Mouse (Mus musculus): ENCODE results near the gene Mstn. TPM values are rescaled to one million over a fixed set of nuclear protein-coding genes. Genes with fewer than 3 reads are reported as not detected.

Mstn gene
- polyA plus RNA-seq (2011; ENCODE audit: insufficient read depth, insufficient read length, low replicate concordance, missing spikeins) = not detected in 2 replicates

DNA sequence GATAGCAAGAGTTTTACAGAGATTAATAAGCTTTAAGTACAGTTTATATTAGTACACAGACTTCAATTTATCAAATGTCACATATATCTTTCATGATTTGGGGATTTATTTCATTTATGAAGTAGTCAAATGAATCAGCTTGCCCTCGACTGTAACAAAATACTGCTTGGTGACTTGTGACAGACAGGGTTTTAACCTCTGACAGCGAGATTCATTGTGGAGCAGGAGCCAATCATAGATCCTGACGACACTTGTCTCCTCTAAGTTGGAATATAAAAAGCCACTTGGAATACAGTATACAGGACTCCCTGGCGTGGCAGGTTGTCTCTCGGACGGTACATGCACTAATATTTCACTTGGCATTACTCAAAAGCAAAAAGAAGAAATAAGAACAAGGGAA lies at the start of gene Mstn:
TSS of gene Mstn (plus strand) at position 301 of the 400 bp plus-strand sequence.
- Histone ChIP-seq H3K27ac (ENCODE audit: control insufficient read depth, insufficient read depth, low read depth, low read length, poor library complexity) (no peak within 1 kb of the TSS), H3K4me3 (replicated peaks; ENCODE audit: control insufficient read depth, low read depth, low read length) (no peak within 1 kb of the TSS), H3K4me1 (ENCODE audit: control insufficient read depth, insufficient read depth, low read length) (no peaks in the 10 kb centered on the region)
- 75% methylated on average over 6 of the region's 6 CpGs for WGBS
- no peak for TF ChIP-seq CTCF (IDR thresholded peaks at IDR 0.05; ENCODE audit: control insufficient read depth, insufficient read depth, low read length)

DNA sequence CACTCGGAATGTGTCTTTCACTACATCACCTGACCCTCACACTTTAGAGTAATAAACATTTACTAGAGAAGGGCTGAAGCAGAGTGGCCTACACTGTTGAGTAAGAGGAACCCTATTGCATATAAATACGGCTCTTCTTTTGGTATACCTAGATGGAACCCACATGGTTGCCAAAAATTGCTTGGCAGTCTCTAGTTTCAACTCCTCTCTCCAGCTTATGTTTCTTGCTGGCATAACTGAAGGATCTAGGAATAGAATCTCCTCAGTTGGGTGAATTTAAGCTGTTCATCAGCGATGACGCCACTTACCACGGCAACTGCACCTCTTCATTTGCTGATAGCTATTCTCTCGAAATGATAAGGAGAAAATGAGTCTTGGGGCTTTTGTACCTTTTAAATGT lies 46.7 kb upstream of the Mstn start:
- no peak overlapping the region for H3K4me3 ChIP-seq (replicated peaks; ENCODE audit: control insufficient read depth, low read depth, low read length)
- no peak overlapping the region for H3K27ac ChIP-seq (ENCODE audit: control insufficient read depth, insufficient read depth, low read depth, low read length, poor library complexity)
- TF ChIP-seq POLR2A (IDR thresholded peaks at IDR 0.05; ENCODE audit: borderline replicate concordance, control insufficient read depth, low read depth, low read length) = no peak
- no peak for TF ChIP-seq CTCF (IDR thresholded peaks at IDR 0.05; ENCODE audit: control insufficient read depth, insufficient read depth, low read length)
- 78% methylated on average over 6 of the region's 6 CpGs for WGBS
- no peaks in the 10 kb centered on the region for H3K4me1 ChIP-seq (ENCODE audit: control insufficient read depth, insufficient read depth, low read length)

DNA sequence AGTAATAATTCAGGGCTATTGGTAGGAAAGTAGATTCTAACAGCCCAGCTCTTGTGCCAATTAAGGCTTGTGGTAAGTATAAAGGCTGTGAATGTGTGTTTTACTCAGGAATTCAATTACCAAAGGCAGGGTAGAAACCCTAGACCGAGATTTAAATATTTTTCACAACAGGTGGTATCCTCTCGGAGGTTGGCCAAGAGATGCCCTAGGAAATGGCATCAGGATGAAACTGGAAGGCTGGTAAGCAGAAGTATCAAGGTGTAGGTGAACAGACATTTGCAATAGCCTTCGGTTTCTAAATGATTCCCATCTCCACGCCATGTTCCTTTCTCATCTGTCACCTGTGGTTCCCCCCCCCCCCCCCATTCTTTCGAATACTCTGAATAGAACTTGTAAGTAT lies 45.8 kb upstream of the Mstn start:
- Histone ChIP-seq H3K4me1 (ENCODE audit: control insufficient read depth, insufficient read depth, low read length) (no peaks in the 10 kb centered on the region), H3K4me3 (replicated peaks; ENCODE audit: control insufficient read depth, low read depth, low read length) (no peak overlapping the region), H3K27ac (ENCODE audit: control insufficient read depth, insufficient read depth, low read depth, low read length, poor library complexity) (no peak overlapping the region)
- 77% methylated on average over 5 of the region's 5 CpGs for WGBS
- no peak for TF ChIP-seq CTCF (IDR thresholded peaks at IDR 0.05; ENCODE audit: control insufficient read depth, insufficient read depth, low read length)
- TF ChIP-seq POLR2A (IDR thresholded peaks at IDR 0.05; ENCODE audit: borderline replicate concordance, control insufficient read depth, low read depth, low read length) = no peak

- Histone ChIP-seq H3K4me1 (ENCODE audit: control insufficient read depth, insufficient read depth, low read length) (no peaks in the 10 kb centered on the region), H3K4me3 (replicated peaks; ENCODE audit: control insufficient read depth, low read depth, low read length) (no peak overlapping the region), H3K27ac (ENCODE audit: control insufficient read depth, insufficient read depth, low read depth, low read length, poor library complexity) (no peak overlapping the region)
- WGBS = 72% methylated on average over 3 of the region's 3 CpGs
- TF ChIP-seq POLR2A (IDR thresholded peaks at IDR 0.05; ENCODE audit: borderline replicate concordance, control insufficient read depth, low read depth, low read length) (no peak), CTCF (IDR thresholded peaks at IDR 0.05; ENCODE audit: control insufficient read depth, insufficient read depth, low read length) (no peak)
Measured at GRCm38 (mm10) chr1:53018746-53019505, 42.5 kb upstream of the Mstn start.

- 79% methylated on average over 5 of the region's 5 CpGs for WGBS
- Histone ChIP-seq H3K4me1 (ENCODE audit: control insufficient read depth, insufficient read depth, low read length) (no peaks in the 10 kb centered on the region), H3K27ac (ENCODE audit: control insufficient read depth, insufficient read depth, low read depth, low read length, poor library complexity) (no peak within 1 kb of the TSS), H3K4me3 (replicated peaks; ENCODE audit: control insufficient read depth, low read depth, low read length) (no peak within 1 kb of the TSS)
- no peak for TF ChIP-seq POLR2A (IDR thresholded peaks at IDR 0.05; ENCODE audit: borderline replicate concordance, control insufficient read depth, low read depth, low read length)
- TF ChIP-seq CTCF (IDR thresholded peaks at IDR 0.05; ENCODE audit: control insufficient read depth, insufficient read depth, low read length) = no peak
Measured at GRCm38 (mm10) chr1:53020079-53020478, 41.4 kb upstream of the Mstn start, which contains the start of gene 1700019D03Rik. Gene 1700019D03Rik, minus strand, starts transcription at chr1:53020179.

DNA sequence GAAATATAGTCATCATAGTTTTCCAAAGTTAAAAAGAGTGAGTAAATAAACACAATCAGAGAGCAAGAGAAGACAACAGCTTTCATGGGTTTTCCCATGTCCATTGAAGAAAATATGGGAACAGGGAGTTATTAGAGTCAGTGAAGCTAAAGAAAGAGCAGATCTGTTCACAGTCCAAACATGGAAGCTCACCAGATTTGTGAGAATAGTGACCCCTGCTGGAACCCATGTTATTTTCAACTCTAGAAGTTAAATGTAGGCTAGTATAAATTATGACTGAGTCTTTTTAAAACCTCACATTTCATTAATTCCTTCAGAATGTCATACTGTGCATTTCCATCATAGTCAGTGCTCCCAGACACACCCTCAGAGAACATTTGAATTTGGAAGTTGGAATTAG lies 28.9 kb upstream of the Mstn start:
- no peaks in the 10 kb centered on the region for H3K4me1 ChIP-seq (ENCODE audit: control insufficient read depth, insufficient read depth, low read length)
- H3K27ac ChIP-seq (ENCODE audit: control insufficient read depth, insufficient read depth, low read depth, low read length, poor library complexity) = no peak overlapping the region
- TF ChIP-seq CTCF (IDR thresholded peaks at IDR 0.05; ENCODE audit: control insufficient read depth, insufficient read depth, low read length) = no peak
- no peak for TF ChIP-seq POLR2A (IDR thresholded peaks at IDR 0.05; ENCODE audit: borderline replicate concordance, control insufficient read depth, low read depth, low read length)
- no peak overlapping the region for H3K4me3 ChIP-seq (replicated peaks; ENCODE audit: control insufficient read depth, low read depth, low read length)

- no peak overlapping the region for H3K27ac ChIP-seq (ENCODE audit: control insufficient read depth, insufficient read depth, low read depth, low read length, poor library complexity)
- no peak overlapping the region for H3K4me3 ChIP-seq (replicated peaks; ENCODE audit: control insufficient read depth, low read depth, low read length)
- no peaks in the 10 kb centered on the region for H3K4me1 ChIP-seq (ENCODE audit: control insufficient read depth, insufficient read depth, low read length)
- TF ChIP-seq CTCF (IDR thresholded peaks at IDR 0.05; ENCODE audit: control insufficient read depth, insufficient read depth, low read length) (no peak), POLR2A (IDR thresholded peaks at IDR 0.05; ENCODE audit: borderline replicate concordance, control insufficient read depth, low read depth, low read length) (no peak)
- 83% methylated on average over 5 of the region's 5 CpGs for WGBS
Measured at GRCm38 (mm10) chr1:53037443-53037871, 24.0 kb upstream of the Mstn start.

DNA sequence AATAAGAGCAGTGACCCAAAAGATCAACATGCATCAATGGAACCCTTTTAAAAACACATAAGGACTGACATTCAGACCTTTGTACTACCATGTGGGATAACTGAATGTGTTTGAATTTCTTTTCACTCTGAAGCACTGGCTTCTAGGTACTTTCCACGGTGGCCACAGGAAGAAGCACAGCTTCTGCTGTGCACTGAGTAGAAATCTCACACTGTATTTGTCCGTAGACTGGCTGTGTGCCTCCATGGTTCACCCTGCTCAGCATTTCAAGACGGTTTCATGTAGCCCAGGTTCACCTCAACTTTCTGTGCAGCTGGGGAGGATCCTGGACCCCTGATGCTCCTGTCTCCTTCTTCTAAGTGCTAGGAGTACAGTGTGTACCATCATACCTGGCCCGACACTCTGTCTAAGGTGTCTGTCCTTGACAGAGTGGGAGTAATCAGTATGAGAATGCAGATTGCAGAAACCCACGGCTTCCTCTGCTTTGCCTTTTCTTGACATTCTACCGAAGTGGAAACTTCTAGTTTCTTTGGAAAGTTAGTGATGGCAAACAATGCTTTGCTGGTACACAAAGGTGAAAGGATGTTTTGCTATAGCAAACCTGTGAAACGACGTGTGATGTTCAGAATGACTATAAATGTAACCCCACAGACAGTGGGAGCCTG lies 11.5 kb upstream of the Mstn start:
- no peak overlapping the region for H3K27ac ChIP-seq (ENCODE audit: control insufficient read depth, insufficient read depth, low read depth, low read length, poor library complexity)
- TF ChIP-seq CTCF (IDR thresholded peaks at IDR 0.05; ENCODE audit: control insufficient read depth, insufficient read depth, low read length) (no peak), POLR2A (IDR thresholded peaks at IDR 0.05; ENCODE audit: borderline replicate concordance, control insufficient read depth, low read depth, low read length) (no peak)
- no peak overlapping the region for H3K4me3 ChIP-seq (replicated peaks; ENCODE audit: control insufficient read depth, low read depth, low read length)
- no peaks in the 10 kb centered on the region for H3K4me1 ChIP-seq (ENCODE audit: control insufficient read depth, insufficient read depth, low read length)
- 63% methylated on average over 8 of the region's 8 CpGs for WGBS

All from bone marrow, adult 2 months (tissue).